Mouse (Mus musculus) adrenal gland, adult 10 weeks (tissue): ENCODE data around the gene Ipcef1. TPM values are rescaled to one million over a fixed set of nuclear protein-coding genes. Genes with fewer than 3 reads are reported as not detected.

Source experiments
- polyA plus RNA-seq: library from polyadenylated mRNA; stranded (reverse); fragments of 350-450 nt; fragmentation: Illumina TruSeq; extraction: RNeasy Lipid Tissue Mini Kit (QIAGEN cat#74804); gene quantifications from one replicate; pipeline ENCODE4 v1.2.3, GENCODE M21; 2014; ENCODE audit warnings: low read depth, low replicate concordance

Gene Ipcef1
- 0.64 TPM for polyA plus RNA-seq

GRCm38 (mm10) chr10:7052315-7053017 is at the start of gene Ipcef1:
Gene Ipcef1 (minus strand): TSS chr10:7052478.

Other genes with a start within 250 kb of the Ipcef1 start
- 8.3 TPM for gene Cnksr3, start 159.8 kb upstream of the Ipcef1 start, polyA plus RNA-seq